Mouse (Mus musculus): ENCODE measurements at regions not wholly inside any gene's neighbourhood (a gene's known extent, or its start where the extent isn't known, plus 50 kb on each side); places are given as distances from the start of the nearest gene placed in this dataset.

DNA sequence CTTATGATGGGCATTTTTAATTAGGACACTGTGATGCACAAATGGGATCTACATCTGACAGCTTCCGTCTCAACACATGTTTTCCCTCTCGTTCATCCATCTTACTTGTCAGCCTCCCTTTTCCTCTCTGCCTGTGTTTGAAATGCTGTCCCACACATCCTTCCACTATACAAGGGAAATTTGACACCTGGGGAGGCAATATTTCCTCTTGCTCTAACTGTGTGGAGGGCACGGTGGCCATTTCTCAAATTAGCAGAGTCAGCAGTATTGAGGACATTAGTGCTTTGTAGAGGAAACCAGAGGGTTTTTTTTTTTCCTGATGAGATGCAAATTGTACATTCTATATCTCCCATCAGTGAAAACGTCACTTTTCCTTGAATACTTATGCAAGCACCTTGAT, 712.2 kb downstream of the Slc4a3 start:
- intact Hi-C loops (cut with DNase I) = no loop called here

GRCm38 (mm10) chr1:76276148-76276547, 730.1 kb downstream of the Slc4a3 start:
- intact Hi-C loops (cut with DNase I) = no loop called here

- intact Hi-C loops (cut with DNase I) = no loop called here
These were observed 730.6 kb downstream of the Slc4a3 start for GRCm38 (mm10) chr1:76276624-76277023.

DNA sequence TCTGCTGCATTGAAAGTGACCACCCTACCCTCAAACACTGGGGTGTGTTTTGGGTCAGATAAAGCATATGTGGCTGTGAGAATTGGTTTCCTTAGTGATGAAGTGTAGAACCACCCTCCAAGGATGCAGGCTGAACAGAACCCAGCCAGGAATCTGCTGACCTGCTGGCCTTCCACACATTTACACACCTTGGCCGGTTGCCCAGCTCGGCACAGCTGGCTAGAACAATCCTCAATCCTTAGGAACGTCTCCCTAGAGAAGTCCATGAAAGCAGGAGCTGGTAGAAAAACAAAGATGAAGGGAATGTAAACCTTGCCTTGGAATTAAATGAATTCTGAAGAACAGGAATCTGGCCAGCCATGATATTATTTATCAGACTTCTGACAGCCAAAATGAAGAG, 737.3 kb downstream of the Slc4a3 start:
- intact Hi-C loops (cut with DNase I) = no loop called here

DNA sequence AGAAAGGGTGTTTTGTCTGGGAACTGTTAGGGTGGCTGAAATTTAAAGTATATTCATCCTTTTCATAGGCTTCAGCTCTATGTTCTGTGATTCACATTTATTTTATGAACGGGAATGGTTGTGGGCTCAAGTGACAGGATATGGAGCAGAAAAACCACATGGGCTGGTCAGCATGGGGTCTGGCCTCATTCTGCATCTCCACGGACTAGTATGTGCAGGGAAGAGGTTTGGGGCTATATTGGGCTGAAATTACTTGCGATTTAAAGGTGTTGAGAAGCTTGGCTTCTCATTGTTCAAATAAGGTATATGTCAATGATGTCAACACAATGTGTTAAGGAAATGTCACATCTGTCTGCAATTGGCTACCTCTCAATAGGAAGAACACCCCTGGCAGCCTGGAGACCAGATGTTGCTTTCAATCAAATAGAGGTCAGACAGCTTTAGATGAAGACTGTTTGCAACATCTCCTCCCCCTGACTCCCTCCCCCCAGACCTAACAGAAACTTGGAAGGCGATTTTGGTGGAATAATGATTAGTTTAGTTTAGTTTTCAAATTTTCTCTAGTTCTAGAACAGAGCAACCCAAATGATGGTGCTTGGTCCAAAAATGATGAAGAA, 777.0 kb downstream of the Slc4a3 start:
- intact Hi-C loops (cut with DNase I) = no loop called here

GRCm38 (mm10) chr1:76323592-76323991, 777.5 kb downstream of the Slc4a3 start:
- intact Hi-C loops (cut with DNase I) = no loop called here

GRCm38 (mm10) chr1:76336011-76336410, 789.9 kb downstream of the Slc4a3 start:
- intact Hi-C loops (cut with DNase I) = no loop called here

- intact Hi-C loops (cut with DNase I) = no loop called here
These were observed 816.0 kb downstream of the Slc4a3 start for GRCm38 (mm10) chr1:76362106-76362505.

- intact Hi-C loops (cut with DNase I) = no loop called here
These were observed 827.9 kb downstream of the Slc4a3 start for GRCm38 (mm10) chr1:76373931-76374330.

- intact Hi-C loops (cut with DNase I) = no loop called here
These were observed 832.1 kb downstream of the Slc4a3 start for GRCm38 (mm10) chr1:76378154-76378553.

DNA sequence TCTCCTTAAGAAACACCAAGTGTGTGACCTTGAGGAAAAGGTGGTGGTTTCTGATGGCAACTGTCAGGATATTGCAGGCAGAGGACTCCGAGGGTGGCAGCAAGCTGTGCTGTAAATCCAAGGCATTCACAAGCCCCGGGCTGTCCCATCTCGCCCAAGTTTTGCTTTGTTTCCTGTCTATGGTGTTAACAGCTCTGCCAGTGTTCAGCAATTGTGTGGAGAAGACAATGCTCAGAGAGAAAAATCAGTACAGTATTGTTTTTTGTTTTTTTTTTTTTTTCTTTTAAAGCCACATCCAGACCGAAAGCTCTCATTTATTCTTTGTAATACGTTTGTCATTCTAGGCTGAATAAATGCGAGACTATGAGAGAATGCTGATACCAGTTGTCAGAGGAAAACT, 846.5 kb downstream of the Slc4a3 start:
- intact Hi-C loops (cut with DNase I) = no loop called here

- intact Hi-C loops (cut with DNase I) = no loop called here
These were observed 848.0 kb downstream of the Slc4a3 start for GRCm38 (mm10) chr1:76394038-76394437.

DNA sequence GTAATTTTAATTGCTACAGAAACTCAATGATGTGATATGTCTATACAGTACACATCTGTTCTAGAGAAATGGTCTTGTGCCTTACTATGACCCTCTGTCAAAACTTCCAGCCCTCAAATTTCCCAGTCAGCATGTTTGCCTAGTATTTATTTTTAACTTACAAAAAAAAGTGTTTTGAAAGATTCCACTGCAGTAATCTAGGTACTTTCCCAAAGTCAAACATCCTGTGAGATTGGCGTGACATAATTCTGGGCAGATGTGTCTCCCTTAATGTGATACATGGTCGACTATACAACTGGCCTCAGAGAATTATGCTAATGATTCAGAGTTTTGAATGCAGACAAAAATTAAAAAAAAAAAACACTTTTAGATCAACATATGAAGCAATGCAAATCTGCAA, 856.8 kb downstream of the Slc4a3 start:
- intact Hi-C loops (cut with DNase I) = no loop called here

GRCm38 (mm10) chr1:76404003-76404402, 857.9 kb downstream of the Slc4a3 start:
- intact Hi-C loops (cut with DNase I) = no loop called here

- intact Hi-C loops (cut with DNase I) = no loop called here
These were observed 864.7 kb downstream of the Slc4a3 start for GRCm38 (mm10) chr1:76410813-76411212.

GRCm38 (mm10) chr1:76420525-76420924, 874.5 kb downstream of the Slc4a3 start:
- intact Hi-C loops (cut with DNase I) = no loop called here

DNA sequence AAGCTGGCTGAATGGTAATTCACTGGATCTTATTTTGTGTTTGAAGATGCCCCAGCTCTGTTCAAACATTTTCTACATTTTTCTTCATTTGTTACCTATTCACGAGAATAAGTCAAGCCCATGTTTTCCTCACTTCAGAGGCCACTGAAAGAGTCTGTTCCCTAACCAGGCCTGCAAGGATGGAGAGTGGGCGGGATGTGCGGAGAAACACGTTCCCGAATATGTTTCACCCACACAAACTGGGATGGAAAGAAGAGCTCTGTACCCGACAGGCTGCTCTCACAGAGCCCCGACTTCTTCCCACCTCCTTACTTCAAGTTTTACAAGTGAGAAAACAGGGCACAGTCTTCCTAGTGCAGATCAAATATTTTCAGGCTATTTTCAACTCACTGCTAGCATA, 881.4 kb downstream of the Slc4a3 start:
- intact Hi-C loops (cut with DNase I) = no loop called here

DNA sequence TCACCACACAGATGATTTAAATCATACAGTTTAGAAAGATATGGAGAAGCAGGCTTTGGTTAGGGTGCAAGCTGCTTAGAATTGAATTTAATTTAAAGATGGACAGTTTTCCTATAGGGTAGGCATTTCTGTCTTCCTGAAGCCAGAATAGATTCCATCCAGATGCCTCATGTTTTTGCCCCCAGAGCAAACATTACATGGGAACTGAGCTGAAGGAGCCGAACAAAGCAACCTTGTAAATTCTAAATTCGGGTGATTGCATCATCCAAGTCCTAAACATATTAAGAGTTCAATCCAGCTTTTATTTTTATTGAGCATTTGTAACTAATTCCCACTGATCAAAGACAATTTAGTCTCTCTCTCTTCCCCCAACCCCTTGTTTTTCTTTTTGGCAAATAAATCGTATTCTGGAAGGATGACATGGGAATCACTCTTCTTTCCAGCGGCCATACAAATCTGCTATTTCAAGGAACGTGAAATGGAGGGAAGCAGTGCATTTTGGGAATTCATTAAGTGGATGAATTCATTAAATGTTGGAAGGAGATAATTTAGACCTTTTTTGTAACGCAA, 884.1 kb downstream of the Slc4a3 start:
- intact Hi-C loops (cut with DNase I) = no loop called here

GRCm38 (mm10) chr1:76433481-76433941, 887.4 kb downstream of the Slc4a3 start:
- intact Hi-C loops (cut with DNase I) = no loop called here

DNA sequence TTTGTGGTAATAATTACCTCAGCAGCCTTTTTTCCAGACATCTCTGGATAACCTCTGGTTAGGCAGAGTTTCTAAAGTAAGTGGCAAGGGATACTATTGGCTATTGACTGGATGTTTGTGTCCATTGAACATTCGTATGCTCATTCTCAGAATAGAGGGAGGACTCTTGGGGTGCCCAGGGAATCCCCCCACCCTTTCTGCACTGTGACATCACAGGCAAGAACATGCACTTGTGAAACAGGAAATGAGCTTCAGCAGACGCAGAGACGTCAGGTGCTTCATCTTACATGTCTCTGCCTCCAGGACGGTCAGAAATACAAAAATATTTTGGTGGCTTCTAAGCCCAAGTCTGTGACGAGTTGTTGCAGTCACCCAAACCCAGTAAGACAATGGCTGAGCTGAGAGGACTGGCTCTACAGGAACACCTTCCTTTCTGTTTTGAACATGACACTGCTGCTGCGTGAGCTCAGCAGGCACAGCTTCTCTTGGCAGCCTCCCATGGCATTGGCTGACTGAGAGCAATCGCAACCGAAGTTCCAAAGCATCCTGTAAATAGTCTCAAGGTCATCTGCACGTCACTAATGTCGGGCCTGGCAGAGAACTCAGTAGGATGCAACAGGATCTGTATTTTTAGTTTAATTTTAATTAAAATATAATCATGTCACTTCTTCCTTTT, 904.6 kb downstream of the Slc4a3 start:
- intact Hi-C loops (cut with DNase I) = no loop called here

DNA sequence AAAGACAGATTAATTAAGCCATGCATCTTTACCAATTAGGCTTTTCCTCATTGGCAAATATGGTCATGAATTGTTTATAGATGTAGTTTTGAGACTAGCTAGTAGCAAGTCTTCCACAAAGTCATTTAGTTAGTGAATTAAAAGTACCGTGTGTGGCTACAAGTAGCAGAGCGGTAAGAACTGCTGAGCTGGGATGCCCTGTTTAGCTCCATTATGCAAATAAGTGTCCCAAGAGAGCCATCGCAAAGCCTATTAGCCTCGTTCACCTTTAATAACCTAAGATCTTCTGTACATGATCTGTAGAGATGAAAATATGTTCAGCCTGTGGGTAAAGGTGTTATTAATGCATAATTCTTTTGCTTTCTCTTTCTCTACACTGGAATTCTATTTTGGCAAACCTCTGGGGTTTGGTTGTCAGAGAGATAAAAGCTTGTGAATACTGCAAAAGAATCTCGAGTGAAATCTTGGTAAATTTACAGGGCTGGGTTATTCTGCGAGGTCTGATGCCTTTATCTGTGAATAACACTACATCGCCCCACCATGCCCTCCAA, 907.2 kb downstream of the Slc4a3 start:
- intact Hi-C loops (cut with DNase I) = no loop called here

GRCm38 (mm10) chr1:76466562-76466961, 920.5 kb downstream of the Slc4a3 start:
- intact Hi-C loops (cut with DNase I) = no loop called here

DNA sequence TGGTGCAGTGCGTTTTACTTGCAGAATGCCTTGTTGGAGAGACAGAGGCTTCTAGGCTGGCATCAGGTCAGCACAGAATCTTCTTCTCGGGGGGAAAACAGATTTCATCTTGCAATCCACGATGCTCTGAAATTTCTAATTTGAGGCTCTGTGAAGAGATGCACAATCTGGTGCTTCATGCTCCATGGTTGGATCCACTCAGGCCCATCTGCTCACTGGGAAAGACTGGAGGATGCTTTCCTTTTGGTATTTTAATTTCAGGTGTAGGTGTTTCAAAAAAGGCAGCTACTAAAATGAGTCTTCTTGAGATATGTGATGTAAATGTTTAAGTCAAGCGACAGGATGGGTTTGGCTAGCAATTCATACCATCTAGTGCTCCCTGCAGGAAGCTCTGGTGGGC, 938.1 kb downstream of the Slc4a3 start:
- intact Hi-C loops (cut with DNase I) = no loop called here
